Mouse (Mus musculus) gastrocnemius, adult 8-10 months (tissue): ENCODE measurements at regions not wholly inside any gene's neighbourhood (a gene's known extent, or its start where the extent isn't known, plus 50 kb on each side); places are given as distances from the start of the nearest gene placed in this dataset.

Experiments used
- DNase-seq, 2 experiments: peaks; one replicate each; pipeline ENCODE4 v3.0.0; 2022; ENCODE audit warnings: low spot score in 2 of 2

DNA sequence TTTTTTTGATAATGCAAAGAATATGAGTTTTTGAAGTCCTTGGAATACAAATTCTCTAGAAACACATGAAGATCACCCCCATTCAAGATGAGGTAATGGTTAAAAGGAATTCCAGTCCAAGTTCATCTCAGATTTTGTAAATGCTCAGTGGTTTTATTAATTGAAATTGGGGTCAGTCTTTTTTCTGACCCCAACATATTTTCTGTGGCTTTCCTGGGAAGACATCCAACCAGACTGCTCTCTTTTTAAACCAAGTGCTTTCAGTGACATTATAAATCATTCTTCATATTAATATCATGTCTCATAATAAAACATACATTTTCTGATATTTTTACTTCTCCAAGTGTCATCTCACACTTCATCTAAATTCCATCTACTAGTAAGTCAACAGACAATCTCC lies 725.0 kb upstream of the Kirrel3 start:
- no peak for DNase-seq

DNA sequence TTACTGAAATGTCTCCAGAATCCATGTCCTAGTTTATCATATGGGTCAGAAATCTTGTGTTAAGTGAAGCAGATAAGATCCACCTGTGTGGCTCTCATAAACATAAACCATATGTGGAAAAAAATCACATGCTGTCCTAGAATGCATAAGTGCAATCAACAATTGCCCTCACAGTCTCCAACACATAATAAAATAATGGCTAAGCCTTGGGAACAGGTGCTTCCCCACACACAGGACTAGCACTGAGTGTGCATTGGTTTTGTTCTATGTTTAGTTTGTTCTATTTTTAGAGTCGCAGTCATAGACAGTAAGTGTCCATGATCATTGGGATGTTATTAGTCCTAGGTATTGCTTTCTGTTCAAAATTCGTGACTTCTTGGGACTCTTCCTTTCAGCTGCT lies 719.5 kb upstream of the Kirrel3 start:
- no peak for DNase-seq

GRCm38 (mm10) chr9:33769811-33770210 lies 715.9 kb upstream of the Kirrel3 start:
- no peak for DNase-seq

DNA sequence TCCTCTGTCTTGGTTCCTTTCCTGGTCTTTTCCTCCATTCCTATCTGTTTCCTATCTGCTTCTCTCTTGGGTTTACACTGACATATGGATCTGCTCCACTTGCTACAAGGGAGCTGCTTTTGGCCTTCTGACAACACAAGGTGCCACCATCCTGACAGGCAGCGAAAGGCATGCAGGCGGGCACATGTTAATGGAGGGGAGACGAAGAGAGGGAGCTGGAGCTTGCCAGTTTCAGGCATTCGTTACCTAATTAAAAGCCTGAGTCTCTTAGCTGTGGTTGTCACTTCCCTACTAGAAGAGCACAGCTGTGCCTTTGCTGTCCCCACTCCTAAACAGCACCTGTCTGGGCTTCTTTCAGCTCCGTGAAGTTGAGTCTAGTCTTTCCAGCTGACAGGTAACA lies 711.5 kb upstream of the Kirrel3 start:
- DNase-seq = no peak

DNA sequence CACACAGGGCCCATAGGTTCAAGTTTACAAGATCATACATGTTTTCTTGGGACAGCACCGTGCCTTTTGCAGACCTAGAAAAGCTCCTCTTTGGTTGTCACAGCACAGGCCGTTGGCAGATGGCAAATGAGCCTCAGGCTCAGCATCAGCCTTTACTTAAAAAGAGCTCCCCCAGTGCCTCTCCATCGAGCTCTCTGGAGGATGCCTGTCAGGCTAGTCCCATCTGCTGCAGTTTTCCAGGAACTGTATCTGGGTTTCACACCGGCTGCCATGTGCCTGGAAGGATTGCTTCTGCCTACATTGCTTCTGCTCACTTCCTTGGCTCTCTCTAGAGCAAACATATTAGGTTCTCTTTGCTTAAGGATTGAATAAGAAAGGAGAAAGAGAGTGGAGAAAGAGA lies 695.1 kb upstream of the Kirrel3 start:
- DNase-seq = no peak

GRCm38 (mm10) chr9:33800250-33800649 lies 685.4 kb upstream of the Kirrel3 start:
- no peak for DNase-seq

GRCm38 (mm10) chr9:33800763-33801162 lies 684.9 kb upstream of the Kirrel3 start:
- DNase-seq = no peak

GRCm38 (mm10) chr9:33814739-33815368 lies 670.8 kb upstream of the Kirrel3 start:
- DNase-seq = no peak

DNA sequence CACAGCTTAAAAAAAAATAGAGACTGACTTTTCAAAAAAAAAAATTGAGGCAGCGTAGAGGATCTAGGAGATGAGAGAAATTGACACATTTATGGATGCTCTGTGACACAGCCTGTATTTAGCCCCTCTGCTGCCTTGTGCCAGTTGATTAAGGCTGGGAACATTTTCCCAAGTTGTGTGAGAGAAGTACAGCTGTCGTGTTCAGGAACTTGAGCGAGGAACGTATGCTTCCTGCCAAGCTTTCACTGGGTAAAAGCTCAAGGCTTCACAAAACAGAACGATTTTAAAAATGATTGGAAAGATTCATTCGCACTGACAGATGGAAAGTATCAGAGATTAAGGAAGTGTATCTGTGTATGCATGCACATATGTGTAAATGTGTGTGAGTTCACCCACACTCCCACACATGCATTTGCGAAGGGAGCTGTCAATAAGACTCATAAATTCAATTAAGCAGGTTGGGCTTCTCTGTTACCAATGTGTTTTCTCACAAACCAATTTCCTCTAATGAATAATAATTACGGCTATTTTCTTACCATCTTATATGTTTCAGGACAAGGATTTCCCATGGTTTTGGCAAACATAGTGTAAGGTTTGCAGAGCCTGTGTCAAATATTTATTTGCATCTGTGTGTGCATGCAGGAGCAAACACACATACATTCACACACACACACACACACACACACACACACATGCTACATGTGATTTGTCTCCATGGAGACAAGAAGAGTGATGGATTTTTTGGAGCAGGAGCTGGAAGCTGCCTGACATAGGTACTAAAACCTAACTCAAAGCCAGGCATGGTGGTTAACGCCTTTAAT lies 662.9 kb upstream of the Kirrel3 start:
- DNase-seq = no peak

- DNase-seq = no peak
These were observed 659.6 kb upstream of the Kirrel3 start for GRCm38 (mm10) chr9:33826116-33826515.

GRCm38 (mm10) chr9:33827409-33827808 lies 658.3 kb upstream of the Kirrel3 start:
- no peak for DNase-seq

GRCm38 (mm10) chr9:33837666-33838380 lies 647.9 kb upstream of the Kirrel3 start:
- DNase-seq = no peak

DNA sequence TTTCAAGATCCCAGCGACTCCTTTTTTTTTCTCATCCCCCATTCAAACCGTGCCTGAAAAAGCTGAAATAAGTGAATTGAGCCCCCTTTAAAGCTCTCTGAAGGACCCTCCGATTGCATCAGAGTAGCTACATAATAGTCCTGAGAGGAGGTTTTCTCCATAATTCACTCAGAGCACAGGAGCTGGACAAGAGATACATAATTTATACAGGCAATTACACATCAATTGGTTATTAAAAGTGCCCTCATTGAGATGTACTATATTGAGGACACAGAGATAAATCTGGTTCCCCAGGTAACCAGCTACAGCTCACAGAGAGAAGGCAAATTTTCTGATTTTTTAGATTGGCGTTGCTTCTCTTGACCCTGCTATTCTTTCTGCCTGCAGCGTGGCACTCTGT lies 636.1 kb upstream of the Kirrel3 start:
- no peak for DNase-seq

DNA sequence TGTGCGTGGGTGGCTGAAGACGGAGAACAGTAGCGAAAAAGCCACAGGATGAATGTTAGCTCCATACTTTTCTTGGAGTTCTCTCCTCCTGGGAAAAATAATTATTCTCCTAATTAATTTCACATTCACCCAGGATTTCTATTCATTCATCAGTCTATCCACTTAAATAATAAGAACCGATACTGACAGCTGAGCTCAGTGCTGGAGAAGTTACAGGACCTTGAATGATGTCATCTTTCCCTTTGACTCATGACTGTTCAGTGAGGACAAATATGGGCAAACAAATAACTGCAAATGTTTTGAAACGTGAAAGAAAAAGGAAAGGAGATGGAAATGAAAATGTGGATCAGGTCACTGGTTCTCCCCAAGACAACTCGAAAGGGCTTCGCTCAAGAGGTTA lies 635.7 kb upstream of the Kirrel3 start:
- no peak for DNase-seq

DNA sequence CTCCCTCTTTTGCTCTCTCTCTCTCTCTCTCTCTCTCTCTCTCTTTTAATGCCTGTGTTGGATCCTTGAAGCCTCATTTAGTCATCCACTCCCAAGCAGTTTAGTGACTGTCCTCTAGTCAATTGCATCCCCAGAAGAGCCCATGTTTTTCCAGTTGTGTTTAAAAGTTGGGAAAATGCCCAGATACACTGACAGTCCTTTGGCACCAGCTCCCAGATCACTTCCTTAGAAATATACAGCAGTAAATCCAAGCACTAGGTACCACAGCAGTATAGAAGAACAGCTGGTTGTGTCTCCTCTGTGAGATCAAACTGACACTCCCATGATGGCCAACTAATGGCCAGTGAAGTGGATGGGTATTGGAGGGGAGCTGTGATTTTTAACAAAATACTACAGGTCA lies 634.7 kb upstream of the Kirrel3 start:
- no peak for DNase-seq

- DNase-seq = no peak
These were observed 629.5 kb upstream of the Kirrel3 start for GRCm38 (mm10) chr9:33856169-33856568.

DNA sequence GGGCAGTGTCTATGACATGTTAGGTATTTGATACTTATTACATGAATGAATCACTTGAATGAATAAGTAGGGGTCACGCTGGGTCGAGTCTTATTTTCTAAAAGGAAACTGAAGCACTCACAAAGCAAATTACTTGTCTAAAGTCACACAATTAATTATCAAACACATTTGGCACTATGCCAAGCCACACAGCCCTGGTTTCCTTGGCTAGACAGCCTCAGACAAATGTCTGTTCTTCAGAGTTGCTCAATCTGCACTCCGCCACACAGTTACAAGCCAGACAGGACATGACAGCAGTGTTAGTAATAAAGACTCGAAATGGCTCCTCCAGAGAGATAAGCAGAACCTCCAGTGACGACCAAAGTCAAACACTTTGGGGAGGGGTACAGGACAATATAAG lies 627.2 kb upstream of the Kirrel3 start:
- no peak for DNase-seq

GRCm38 (mm10) chr9:33868666-33869065 lies 617.0 kb upstream of the Kirrel3 start:
- no peak for DNase-seq

DNA sequence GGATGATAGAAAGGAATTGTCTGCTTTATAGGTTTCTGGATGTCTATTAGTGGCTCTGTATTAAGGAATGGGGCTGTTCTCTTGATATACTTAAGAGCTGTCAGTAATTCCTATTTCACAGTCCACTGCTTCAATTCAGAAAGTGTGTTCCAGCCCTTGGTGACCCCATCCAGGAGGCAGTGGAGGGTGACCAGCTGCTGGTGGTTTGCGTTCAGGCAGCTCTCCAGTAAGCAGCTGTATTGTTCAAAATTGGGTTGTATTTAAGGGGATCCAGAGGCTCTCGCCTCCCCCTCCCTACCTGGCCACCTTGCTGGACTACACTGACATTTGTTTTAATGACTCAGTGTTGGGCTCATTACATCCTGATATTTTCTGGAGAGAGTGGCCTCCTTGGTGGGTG lies 598.4 kb upstream of the Kirrel3 start:
- DNase-seq = no peak

GRCm38 (mm10) chr9:33892001-33892400 lies 593.7 kb upstream of the Kirrel3 start:
- no peak for DNase-seq

DNA sequence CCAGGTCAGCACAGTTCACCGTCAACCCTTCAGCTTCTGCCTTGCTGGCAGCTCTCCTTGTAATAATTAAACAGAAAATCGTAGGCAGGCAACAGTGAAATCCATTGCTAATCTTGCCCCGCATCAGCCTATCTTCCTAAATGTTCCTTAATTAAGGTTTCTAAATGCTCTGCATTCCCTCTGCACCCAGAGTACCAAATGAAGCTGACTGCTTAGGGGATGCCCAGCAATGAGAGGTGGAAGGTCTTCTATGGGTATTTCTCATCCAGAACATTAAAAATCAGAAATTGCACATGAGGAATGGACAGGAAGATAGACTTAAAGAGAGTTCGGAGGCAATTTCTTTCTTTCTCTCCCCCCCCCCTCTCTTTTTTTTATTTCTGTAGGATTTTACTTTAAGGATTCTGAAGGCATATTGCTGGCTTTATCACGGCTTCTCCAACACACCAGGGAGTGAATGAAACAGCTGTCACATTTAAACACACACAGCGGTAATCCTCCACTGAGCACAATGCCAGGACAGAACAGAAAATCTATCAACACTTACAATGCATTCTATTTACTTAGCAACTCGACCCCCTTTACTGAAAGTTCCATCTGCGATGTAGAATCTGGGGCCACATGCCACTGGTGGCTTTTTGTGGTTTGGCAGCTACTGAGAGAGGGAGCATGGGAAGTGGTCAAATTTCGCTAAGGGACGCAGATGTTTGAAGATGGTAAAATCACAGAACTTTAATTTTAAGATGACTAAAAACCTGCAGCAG lies 584.2 kb upstream of the Kirrel3 start:
- DNase-seq = no peak
